Mouse (Mus musculus) G1E (cell line): ENCODE measurements around the gene Ahcyl2. TPM values are rescaled to one million over a fixed set of nuclear protein-coding genes. Genes with fewer than 3 reads are reported as not detected.

ENCODE experiments used
- ATAC-seq: 2 replicates; pipeline ENCODE4 v1.8.0; 2016; ENCODE audit warnings: mild to moderate bottlenecking; ENCODE audit not compliant: insufficient number of reproducible peaks, poor library complexity, low FRiP score, severe bottlenecking; ENCODE audit errors: extremely low read depth
- DNase-seq: peaks from one replicate; pipeline ENCODE4 v3.0.0; 2012; ENCODE audit warnings: low spot score
- H3K27me3 ChIP-seq: 2 replicates; pipeline ENCODE4 v1.6.1; 2012; ENCODE audit warnings: mild to moderate bottlenecking, low read length, inconsistent platforms; ENCODE audit not compliant: insufficient read depth
- H3K36me3 ChIP-seq: replicated peaks from 2 replicates; pipeline ENCODE3; 2012; ENCODE audit warnings: mild to moderate bottlenecking, inconsistent platforms
- H3K4me1 ChIP-seq: 2 replicates; pipeline ENCODE4 v1.6.1; 2012; ENCODE audit warnings: low read depth, low read length, inconsistent platforms, mixed read lengths; ENCODE audit not compliant: insufficient read depth
- H3K4me3 ChIP-seq: 2 replicates; pipeline ENCODE4 v1.5.1; 2012; ENCODE audit warnings: low read depth, mild to moderate bottlenecking, inconsistent platforms, low read length, moderate library complexity, mixed read lengths
- H3K9me3 ChIP-seq: replicated peaks from 2 replicates; pipeline ENCODE4 v1.6.1; 2012; ENCODE audit warnings: inconsistent platforms
- CTCF ChIP-seq: IDR thresholded peaks from 2 replicates; pipeline ENCODE4 v1.5.1; 2012; ENCODE audit warnings: low read depth, low read length, inconsistent platforms, mixed read lengths
- GATA1 ChIP-seq: IDR thresholded peaks from 2 replicates; pipeline ENCODE4 v1.6.1; 2012; ENCODE audit warnings: borderline replicate concordance, low read length, inconsistent platforms, mixed read lengths
- GATA2 ChIP-seq: IDR thresholded peaks from 2 replicates; pipeline ENCODE4 v1.6.1; 2012; ENCODE audit warnings: low read depth, low read length, inconsistent platforms, borderline replicate concordance
- POLR2AphosphoS5 ChIP-seq: IDR thresholded peaks from 2 replicates; pipeline ENCODE4 v1.6.1; 2012; ENCODE audit warnings: low read depth, low read length, inconsistent platforms; ENCODE audit not compliant: insufficient replicate concordance
- TAL1 ChIP-seq: conservative IDR thresholded peaks from 2 replicates; pipeline ENCODE4 v1.6.1; 2012; ENCODE audit warnings: low read depth, low read length, inconsistent platforms, mixed read lengths
- polyA plus RNA-seq: library from polyadenylated mRNA; stranded (reverse); fragments of >175 nt; gene quantifications from 2 replicates; pipeline ENCODE4 v1.2.3, GENCODE M21; 2012
- total RNA-seq, 2 experiments: library from RNA; stranded (forward) in 1 of 2; stranded (reverse) in 1 of 2; fragments of 200-1000 nt in 1 of 2; fragments of >200 nt in 1 of 2; fragmentation: Nextera tagmentation in 1 of 2; gene quantifications; 2 replicates each; pipeline ENCODE4 v1.2.3; 2014 to 2017

Ahcyl2 gene
- total and polyA plus RNA-seq, 3 experiments = 21.7 to 81.5 (median 45.0) TPM

GRCm38 (mm10) chr6:29768791-29769441 is 1.1 kb downstream of the Ahcyl2 start:
- Histone ChIP-seq H3K4me1 (peaks cover 30% of the 10 kb centered on the region), H3K4me3 (peak overlapping the region; percentile 94), H3K27me3 (no peaks in the 10 kb centered on the region), H3K36me3 (peaks cover 16% of the 10 kb centered on the region), H3K9me3 (no peaks in the 10 kb centered on the region)
- TF ChIP-seq GATA2 (no peak), POLR2AphosphoS5 (no peak), TAL1 (no peak), CTCF (no peak), GATA1 (no peak)
- DNase-seq = no peak
- ATAC-seq = no peak

- no peak for DNase-seq
- no peaks in the 10 kb centered on the region for H3K9me3 ChIP-seq
- H3K4me1 ChIP-seq = peaks cover 40% of the 10 kb centered on the region
- peaks cover 11% of the 10 kb centered on the region for H3K36me3 ChIP-seq
- no peak for TF ChIP-seq CTCF
- TF ChIP-seq POLR2AphosphoS5 = no peak
- TF ChIP-seq GATA1 = no peak
- no peak for TF ChIP-seq GATA2
- no peak for TF ChIP-seq TAL1
- no peaks in the 10 kb centered on the region for H3K27me3 ChIP-seq
- no peak for ATAC-seq
- H3K4me3 ChIP-seq = no peak overlapping the region
Measured at GRCm38 (mm10) chr6:29770672-29771321, 3.0 kb downstream of the Ahcyl2 start.

- ATAC-seq (no peak), DNase-seq (no peak)
- H3K4me3 ChIP-seq = no peak overlapping the region
- no peaks in the 10 kb centered on the region for H3K9me3 ChIP-seq
- peaks cover 11% of the 10 kb centered on the region for H3K36me3 ChIP-seq
- H3K4me1 ChIP-seq = peaks cover 48% of the 10 kb centered on the region
- TF ChIP-seq GATA2 (no peak), POLR2AphosphoS5 (no peak), CTCF (no peak), GATA1 (no peak), TAL1 (no peak)
- no peaks in the 10 kb centered on the region for H3K27me3 ChIP-seq
Measured at GRCm38 (mm10) chr6:29772236-29772635, 4.4 kb downstream of the Ahcyl2 start.

- Histone ChIP-seq H3K27me3 (no peaks in the 10 kb centered on the region), H3K36me3 (peaks cover 14% of the 10 kb centered on the region), H3K4me1 (peaks cover 42% of the 10 kb centered on the region), H3K4me3 (no peak overlapping the region), H3K9me3 (no peaks in the 10 kb centered on the region)
- DNase-seq = no peak
- no peak for ATAC-seq
- no peak for TF ChIP-seq GATA2
Measured at GRCm38 (mm10) chr6:29774161-29774560, 6.3 kb downstream of the Ahcyl2 start.

GRCm38 (mm10) chr6:29775609-29776008 is 7.8 kb downstream of the Ahcyl2 start:
- no peak for TF ChIP-seq POLR2AphosphoS5
- TF ChIP-seq GATA1 = no peak
- no peak for TF ChIP-seq TAL1
- TF ChIP-seq GATA2 = no peak
- no peak for TF ChIP-seq CTCF
- H3K27me3 ChIP-seq = no peaks in the 10 kb centered on the region
- H3K9me3 ChIP-seq = no peaks in the 10 kb centered on the region
- no peak overlapping the region for H3K4me3 ChIP-seq
- H3K4me1 ChIP-seq = peaks cover 43% of the 10 kb centered on the region
- DNase-seq = no peak
- no peak for ATAC-seq
- H3K36me3 ChIP-seq = peaks cover 14% of the 10 kb centered on the region

- H3K4me3 ChIP-seq = no peak overlapping the region
- peak; percentile 33 for DNase-seq
- TF ChIP-seq GATA1 = no peak
- no peak for TF ChIP-seq CTCF
- TF ChIP-seq GATA2 = no peak
- no peak for TF ChIP-seq POLR2AphosphoS5
- 0 out of 2 replicates have a peak, but pooled peaks have one; percentile 11 for TF ChIP-seq TAL1
Measured at GRCm38 (mm10) chr6:29776542-29777237, 8.9 kb downstream of the Ahcyl2 start.

More at GRCm38 (mm10) chr6:29776542-29777237, 8.9 kb downstream of the Ahcyl2 start:
- H3K36me3 ChIP-seq = peaks cover 7% of the 10 kb centered on the region
- peaks cover 39% of the 10 kb centered on the region for H3K4me1 ChIP-seq
- ATAC-seq = peak; percentile 66
- H3K27me3 ChIP-seq = no peaks in the 10 kb centered on the region
- no peaks in the 10 kb centered on the region for H3K9me3 ChIP-seq
